Mouse (Mus musculus): Measurements from ENCODE around the gene Olfr1090.

The Olfr1090 gene

DNA sequence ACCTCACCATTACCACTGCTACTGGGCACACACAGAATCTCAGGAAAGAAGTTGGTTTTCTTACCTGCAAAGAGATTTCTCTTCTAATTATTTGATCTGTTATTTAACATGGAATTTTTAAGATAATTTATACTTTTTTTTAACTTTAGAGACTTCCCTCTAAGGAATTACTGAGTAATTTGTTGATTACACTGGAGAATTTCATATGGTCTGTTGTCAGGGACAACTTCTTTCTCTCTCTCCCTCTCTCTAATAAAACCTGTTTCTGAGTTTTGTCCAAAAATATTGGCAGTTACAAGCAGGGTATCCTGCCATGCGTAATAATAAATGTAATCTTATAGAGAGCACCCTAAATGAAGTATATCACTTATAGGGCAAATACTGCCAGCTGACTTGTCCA, at the start of gene Olfr1090:
Gene Olfr1090, minus strand, starts transcription at position 101 of the 400 bp plus-strand sequence.
- no peak for DNase-seq (ENCODE audit: low read depth, low spot score)

DNA sequence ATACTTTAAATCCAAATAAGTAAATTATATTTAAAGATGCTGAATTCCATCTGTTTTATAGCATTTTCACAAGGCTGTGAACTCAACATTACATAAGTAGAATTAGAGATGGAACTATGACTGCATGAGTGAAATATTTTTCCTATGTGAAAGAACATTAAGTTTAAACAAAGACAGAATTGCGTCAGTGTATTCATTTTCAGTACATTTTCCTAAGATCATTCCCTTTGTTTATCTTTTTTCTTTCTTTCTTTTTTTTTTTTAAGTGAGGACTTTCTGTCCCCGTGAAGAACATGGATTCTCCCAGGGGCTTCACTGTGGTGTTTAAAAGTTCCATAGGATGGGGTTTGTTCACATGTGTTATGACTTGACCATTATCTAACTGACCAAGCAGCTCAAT, 23.4 kb upstream of the Olfr1090 start, which contains the start of gene Olfr1093:
Gene Olfr1093, plus strand, starts transcription at position 301 of the 400 bp plus-strand sequence.
- DNase-seq (ENCODE audit: low read depth, low spot score): no peak

GRCm38 (mm10) chr2:86761050-86761449, 2.3 kb upstream of the Olfr1090 start:
- no peak for DNase-seq (ENCODE audit: low read depth, low spot score)

DNA sequence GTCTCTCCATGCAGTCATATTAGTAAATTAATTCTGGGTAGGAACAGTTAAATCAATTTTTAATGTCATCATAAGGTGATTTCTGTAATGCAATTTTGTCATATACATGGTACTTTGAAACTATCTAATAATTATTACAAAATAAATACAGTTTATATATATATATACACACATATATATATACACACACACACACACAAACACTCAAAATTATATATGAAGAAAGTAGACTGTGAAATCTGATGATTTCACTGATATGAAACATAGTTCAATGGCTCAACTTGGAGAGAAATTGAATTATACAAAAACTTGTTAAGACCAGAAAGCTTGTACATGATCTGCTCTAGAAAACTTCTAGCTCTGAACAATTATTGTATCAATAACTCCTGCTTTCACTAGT, 25.2 kb downstream of the Olfr1090 start, which contains the start of gene Olfr1089:
Gene Olfr1089, minus strand, starts transcription at position 101 of the 400 bp plus-strand sequence.
- DNase-seq (ENCODE audit: low read depth, low spot score): no peak

Data from CD4-positive, CD25-positive, alpha-beta regulatory T cell, adult 2 months (primary cell).